Mouse (Mus musculus): Measurements from ENCODE around the gene Gm20388. TPM values are rescaled to one million over a fixed set of nuclear protein-coding genes. Genes with fewer than 3 reads are reported as not detected.
A peak's percentile ranks its signal among the peaks of the same experiment; 100 is the strongest.

Gene Gm20388
- polyA plus RNA-seq, 1 experiment: 59.3 TPM

GRCm38 (mm10) chr8:120161658-120162403 lies 251.2 kb downstream of the Gm20388 start:
- DNase-seq (ENCODE audit: low read depth): no peak
- TF ChIP-seq POLR2A (IDR thresholded peaks at IDR 0.05; ENCODE audit: borderline replicate concordance, extremely low read depth, insufficient read depth, insufficient read length, poor library complexity, severe bottlenecking): no peak
- TF ChIP-seq CTCF (IDR thresholded peaks at IDR 0.05; ENCODE audit: borderline replicate concordance, extremely low read depth, insufficient read depth, insufficient read length): no peak

GRCm38 (mm10) chr8:120162404-120162752 lies 251.7 kb downstream of the Gm20388 start:
- no peak for DNase-seq (ENCODE audit: low read depth)
- TF ChIP-seq POLR2A (IDR thresholded peaks at IDR 0.05; ENCODE audit: borderline replicate concordance, extremely low read depth, insufficient read depth, insufficient read length, poor library complexity, severe bottlenecking): no peak
- TF ChIP-seq CTCF (IDR thresholded peaks at IDR 0.05; ENCODE audit: borderline replicate concordance, extremely low read depth, insufficient read depth, insufficient read length): no peak

GRCm38 (mm10) chr8:120163376-120163775 lies 252.7 kb downstream of the Gm20388 start:
- TF ChIP-seq CTCF (IDR thresholded peaks at IDR 0.05; ENCODE audit: borderline replicate concordance, extremely low read depth, insufficient read depth, insufficient read length): no peak
- TF ChIP-seq POLR2A (IDR thresholded peaks at IDR 0.05; ENCODE audit: borderline replicate concordance, extremely low read depth, insufficient read depth, insufficient read length, poor library complexity, severe bottlenecking): no peak
- no peak for DNase-seq (ENCODE audit: low read depth)

GRCm38 (mm10) chr8:120164026-120164425 lies 253.4 kb downstream of the Gm20388 start:
- DNase-seq (ENCODE audit: low read depth): no peak
- TF ChIP-seq CTCF (IDR thresholded peaks at IDR 0.05; ENCODE audit: borderline replicate concordance, extremely low read depth, insufficient read depth, insufficient read length) (no peak), POLR2A (IDR thresholded peaks at IDR 0.05; ENCODE audit: borderline replicate concordance, extremely low read depth, insufficient read depth, insufficient read length, poor library complexity, severe bottlenecking) (no peak)

GRCm38 (mm10) chr8:120167136-120167535 lies 256.5 kb downstream of the Gm20388 start:
- TF ChIP-seq POLR2A (IDR thresholded peaks at IDR 0.05; ENCODE audit: borderline replicate concordance, extremely low read depth, insufficient read depth, insufficient read length, poor library complexity, severe bottlenecking) (no peak), CTCF (IDR thresholded peaks at IDR 0.05; ENCODE audit: borderline replicate concordance, extremely low read depth, insufficient read depth, insufficient read length) (no peak)
- DNase-seq (ENCODE audit: low read depth): no peak

- TF ChIP-seq CTCF (IDR thresholded peaks at IDR 0.05; ENCODE audit: borderline replicate concordance, extremely low read depth, insufficient read depth, insufficient read length): no peak
- peak; percentile 69 for DNase-seq (ENCODE audit: low read depth)
Observed at GRCm38 (mm10) chr8:120167821-120168220, 257.2 kb downstream of the Gm20388 start.

GRCm38 (mm10) chr8:120169119-120169518 lies 258.5 kb downstream of the Gm20388 start:
- DNase-seq (ENCODE audit: low read depth): no peak
- no peak for TF ChIP-seq CTCF (IDR thresholded peaks at IDR 0.05; ENCODE audit: borderline replicate concordance, extremely low read depth, insufficient read depth, insufficient read length)
- TF ChIP-seq POLR2A (IDR thresholded peaks at IDR 0.05; ENCODE audit: borderline replicate concordance, extremely low read depth, insufficient read depth, insufficient read length, poor library complexity, severe bottlenecking): no peak

- TF ChIP-seq CTCF (IDR thresholded peaks at IDR 0.05; ENCODE audit: borderline replicate concordance, extremely low read depth, insufficient read depth, insufficient read length) (no peak), POLR2A (IDR thresholded peaks at IDR 0.05; ENCODE audit: borderline replicate concordance, extremely low read depth, insufficient read depth, insufficient read length, poor library complexity, severe bottlenecking) (no peak)
- DNase-seq (ENCODE audit: low read depth): no peak
Observed at GRCm38 (mm10) chr8:120173195-120173594, 262.6 kb downstream of the Gm20388 start.

- TF ChIP-seq POLR2A (IDR thresholded peaks at IDR 0.05; ENCODE audit: borderline replicate concordance, extremely low read depth, insufficient read depth, insufficient read length, poor library complexity, severe bottlenecking): no peak
- DNase-seq (ENCODE audit: low read depth): no peak
Observed at GRCm38 (mm10) chr8:120174606-120175005, 264.0 kb downstream of the Gm20388 start.

- DNase-seq (ENCODE audit: low read depth): peak; percentile 75
- TF ChIP-seq POLR2A (IDR thresholded peaks at IDR 0.05; ENCODE audit: borderline replicate concordance, extremely low read depth, insufficient read depth, insufficient read length, poor library complexity, severe bottlenecking): no peak
- no peak for TF ChIP-seq CTCF (IDR thresholded peaks at IDR 0.05; ENCODE audit: borderline replicate concordance, extremely low read depth, insufficient read depth, insufficient read length)
Observed at GRCm38 (mm10) chr8:120176605-120177004, 266.0 kb downstream of the Gm20388 start.

- DNase-seq (ENCODE audit: low read depth): peak; percentile 96
- TF ChIP-seq CTCF (IDR thresholded peaks at IDR 0.05; ENCODE audit: borderline replicate concordance, extremely low read depth, insufficient read depth, insufficient read length) (no peak), POLR2A (IDR thresholded peaks at IDR 0.05; ENCODE audit: borderline replicate concordance, extremely low read depth, insufficient read depth, insufficient read length, poor library complexity, severe bottlenecking) (no peak)
Observed at GRCm38 (mm10) chr8:120177318-120178123, 266.9 kb downstream of the Gm20388 start, which contains the start of gene Fam92b. TSS of gene Fam92b (minus strand) at chr8:120177466.

- TF ChIP-seq POLR2A (IDR thresholded peaks at IDR 0.05; ENCODE audit: borderline replicate concordance, extremely low read depth, insufficient read depth, insufficient read length, poor library complexity, severe bottlenecking) (no peak), CTCF (IDR thresholded peaks at IDR 0.05; ENCODE audit: borderline replicate concordance, extremely low read depth, insufficient read depth, insufficient read length) (no peak)
- no peak for DNase-seq (ENCODE audit: low read depth)
Observed at GRCm38 (mm10) chr8:120178124-120178514, 267.5 kb downstream of the Gm20388 start.

All from brain, embryonic 14.5 days (tissue).